Mouse (Mus musculus) heart, embryonic 14.5 days (tissue): ENCODE data around the gene Hcn3. TPM values are rescaled to one million over a fixed set of nuclear protein-coding genes. Genes with fewer than 3 reads are reported as not detected.
"Not testable (repeated sequence)": the region's sequence is repeated elsewhere in the genome, so short reads cannot be mapped to it uniquely, and the experiment has no call there.

Experiments used
- ATAC-seq: fragments of 200-750 bp; cut with Nextera tagmentation; 2 replicates; pipeline ENCODE4 v1.8.0; 2017; ENCODE audit warnings: low read depth, moderate TSS enrichment; ENCODE audit not compliant: insufficient number of reproducible peaks, insufficient read depth, low FRiP score
- H3K27ac ChIP-seq, 2 experiments: fragments of 200-500 bp in 1 of 2; fragments of 300-500 bp in 1 of 2; sonication (generic) in 1 of 2; replicated peaks in 1 of 2; 2 replicates each; pipeline ENCODE4 v1.5.1; 2012 to 2014; ENCODE audit warnings: low read depth in 2 of 2, low read length in 2 of 2, control low read depth in 1 of 2, mild to moderate bottlenecking in 1 of 2, mixed read lengths in 1 of 2; ENCODE audit not compliant: control insufficient read depth in 1 of 2, insufficient read depth in 1 of 2
- H3K27me3 ChIP-seq: fragments of 300-500 bp; sonication (generic); 2 replicates; pipeline ENCODE4 v1.6.1; 2014; ENCODE audit warnings: mild to moderate bottlenecking, low read length, control low read depth; ENCODE audit not compliant: control insufficient read depth, insufficient read depth
- H3K36me3 ChIP-seq: fragments of 300-500 bp; sonication (generic); 2 replicates; pipeline ENCODE4 v1.6.1; 2014; ENCODE audit warnings: mild to moderate bottlenecking, control low read depth, low read length, mixed read lengths; ENCODE audit not compliant: control insufficient read depth, insufficient read depth
- H3K4me1 ChIP-seq, 2 experiments: fragments of 200-500 bp in 1 of 2; fragments of 300-500 bp in 1 of 2; sonication (generic) in 1 of 2; 2 replicates each; pipeline ENCODE4 v1.6.1; 2012 to 2014; ENCODE audit warnings: low read length in 2 of 2, control low read depth in 1 of 2, mixed read lengths in 1 of 2; ENCODE audit not compliant: control insufficient read depth in 2 of 2, insufficient read depth in 2 of 2
- H3K4me2 ChIP-seq: fragments of 300-500 bp; sonication (generic); 2 replicates; pipeline ENCODE4 v1.6.1; 2014; ENCODE audit warnings: mild to moderate bottlenecking, low read length
- H3K4me3 ChIP-seq, 2 experiments: fragments of 200-500 bp in 1 of 2; fragments of 300-500 bp in 1 of 2; sonication (generic) in 1 of 2; 2 replicates each; pipeline ENCODE4 v1.5.1; 2012 to 2014; ENCODE audit warnings: low read length in 2 of 2, mild to moderate bottlenecking in 2 of 2, control low read depth in 1 of 2, low read depth in 1 of 2, moderate library complexity in 1 of 2; ENCODE audit not compliant: control insufficient read depth in 1 of 2, insufficient read depth in 1 of 2
- H3K9ac ChIP-seq: fragments of 300-500 bp; sonication (generic); 2 replicates; pipeline ENCODE4 v1.6.1; 2014; ENCODE audit warnings: mild to moderate bottlenecking, low read length
- H3K9me3 ChIP-seq: fragments of 300-500 bp; sonication (generic); 2 replicates; pipeline ENCODE4 v1.6.1; 2016; ENCODE audit warnings: low read length, control low read depth; ENCODE audit not compliant: control insufficient read depth
- WGBS: fragments of 180-500 bp; shearing (Covaris S2); extraction: QIAGEN DNeasy Blood & Tissue Kit; methylation state at CpG from one replicate; pipeline ENCODE4 v1.1.7; 2014; 5-methylcytosine and 5-hydroxymethylcytosine counted together
- polyA plus RNA-seq: library from polyadenylated mRNA; unstranded; fragments of >200 nt; fragmentation: Nextera tagmentation; extraction: Ambion mirVana; gene quantifications from 2 replicates; pipeline ENCODE4 v1.2.1, GENCODE M21; 2014

Hcn3 gene
- polyA plus RNA-seq, 1 experiment from 2014 or later = 0.27 TPM

- Histone ChIP-seq H3K27ac (peak within 1 kb of the TSS; percentile 77 to 92), H3K36me3 (peaks cover 33% of the 10 kb centered on the region), H3K4me2 (peak within 1 kb of the TSS; percentile 83), H3K4me3 (peak within 1 kb of the TSS; percentile 61 to 63), H3K4me1 (peaks cover 4 to 19% of the 10 kb centered on the region in 2 experiments), H3K9ac (peak within 1 kb of the TSS; percentile 88), H3K27me3 (no peaks in the 10 kb centered on the region), H3K9me3 (no peaks in the 10 kb centered on the region)
- ATAC-seq = peak; percentile 96
- WGBS = under 1% methylated on average over 79 of the region's 79 CpGs
Observed at GRCm38 (mm10) chr3:89164506-89165267, 4.7 kb upstream of the Hcn3 start, which contains the start of gene Clk2. Clk2 (plus strand) TSS chr3:89164795.

DNA sequence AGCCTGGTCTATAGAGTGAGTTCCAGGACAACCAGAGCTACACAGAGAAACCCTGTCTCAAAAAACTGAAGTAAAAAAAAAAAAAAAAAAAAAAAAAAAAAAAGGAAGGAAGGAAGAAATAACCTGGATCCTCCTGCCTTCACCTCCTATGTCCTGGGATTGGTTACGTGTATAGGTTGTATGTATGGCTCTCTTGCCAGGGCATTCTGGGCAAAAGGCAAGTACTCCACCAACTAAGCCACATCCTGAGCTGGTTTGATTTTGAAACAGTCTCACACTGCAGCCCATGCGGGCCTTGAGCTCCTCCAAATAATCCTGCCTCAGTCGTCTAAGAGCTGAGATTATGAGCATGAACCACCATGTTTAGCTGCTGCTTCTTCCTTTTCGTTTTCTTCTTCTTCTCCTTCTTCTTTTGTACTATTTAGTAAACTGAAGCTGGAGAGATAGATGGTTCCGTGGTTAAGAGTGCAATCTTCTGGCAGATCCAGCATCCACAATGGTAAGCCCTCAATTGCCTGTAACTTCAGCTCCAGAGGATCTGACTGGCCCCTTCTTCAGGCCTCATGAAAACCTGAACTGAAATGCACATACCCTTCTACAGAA lies 3.7 kb upstream of the Hcn3 start:
- Histone ChIP-seq H3K9ac (peak overlapping the region; percentile 88), H3K4me3 (peak overlapping the region in 1 of 2 experiments; percentile 61; a peak in 1 of 4 replicates), H3K9me3 (no peaks in the 10 kb centered on the region), H3K27me3 (peaks cover 7% of the 10 kb centered on the region), H3K4me1 (peaks cover 4 to 22% of the 10 kb centered on the region in 2 experiments), H3K27ac (peak overlapping the region in 1 of 2 experiments; percentile 92; a peak in 1 of 4 replicates), H3K36me3 (peaks cover 23% of the 10 kb centered on the region), H3K4me2 (peak overlapping the region; percentile 83)
- WGBS = 70% methylated on average over 5 of the region's 5 CpGs
- ATAC-seq = no peak

DNA sequence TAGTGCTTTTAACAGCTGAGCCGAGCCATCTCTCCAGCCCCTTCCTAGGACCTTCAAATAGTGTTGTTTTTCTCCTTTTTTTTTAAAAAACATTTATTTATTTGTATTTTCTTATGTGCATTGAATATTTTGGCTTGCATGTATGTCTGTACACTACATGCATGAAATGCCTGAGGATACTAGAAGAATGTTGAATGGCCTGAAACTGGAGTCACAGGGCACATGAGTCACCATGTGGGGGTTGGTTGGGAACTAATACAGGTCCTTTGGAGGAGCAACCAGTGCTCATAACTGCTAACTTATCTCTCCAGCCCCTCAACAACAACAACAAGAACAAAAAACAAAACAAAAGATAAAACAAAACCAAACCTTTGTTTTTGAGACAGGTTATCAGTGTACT lies 3.1 kb upstream of the Hcn3 start:
- Histone ChIP-seq H3K27ac (no peak overlapping the region), H3K27me3 (peaks cover 13% of the 10 kb centered on the region), H3K4me3 (no peak overlapping the region), H3K36me3 (peaks cover 17% of the 10 kb centered on the region), H3K9me3 (no peaks in the 10 kb centered on the region), H3K4me2 (no peak overlapping the region), H3K4me1 (peaks cover 4 to 22% of the 10 kb centered on the region in 2 experiments), H3K9ac (no peak overlapping the region)
- WGBS = 64% methylated on average over 1 of the region's 1 CpGs
- no peak for ATAC-seq

DNA sequence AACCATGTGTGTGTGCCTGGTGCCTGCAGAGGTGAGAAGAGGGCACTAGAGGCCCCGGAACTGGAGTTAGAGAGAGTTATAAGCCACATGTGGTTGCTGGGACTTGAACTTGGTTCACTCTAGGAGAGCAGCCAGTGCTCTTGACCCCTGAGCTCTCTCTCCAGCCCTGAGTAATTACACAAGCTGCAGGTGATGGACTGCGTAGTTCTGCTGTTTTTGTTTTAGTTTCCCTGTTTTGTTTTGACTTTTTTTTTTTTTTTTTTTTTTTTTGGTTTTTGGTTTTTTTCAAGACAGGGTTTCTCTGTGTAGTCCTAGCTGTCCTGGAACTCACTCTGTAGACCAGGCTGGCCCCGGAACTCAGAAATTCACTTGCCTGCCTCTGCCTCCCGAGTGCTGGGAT lies 1.8 kb upstream of the Hcn3 start:
- Histone ChIP-seq H3K4me1 (peaks cover 4 to 22% of the 10 kb centered on the region in 2 experiments), H3K36me3 (peaks cover 4% of the 10 kb centered on the region; the same call in 1 of the 2 replicates), H3K4me3 (no peak overlapping the region), H3K27ac (no peak overlapping the region), H3K9me3 (no peaks in the 10 kb centered on the region), H3K4me2 (no peak overlapping the region), H3K27me3 (peaks cover 16% of the 10 kb centered on the region), H3K9ac (no peak overlapping the region)
- 78% methylated on average over 4 of the region's 4 CpGs for WGBS
- ATAC-seq = no peak

DNA sequence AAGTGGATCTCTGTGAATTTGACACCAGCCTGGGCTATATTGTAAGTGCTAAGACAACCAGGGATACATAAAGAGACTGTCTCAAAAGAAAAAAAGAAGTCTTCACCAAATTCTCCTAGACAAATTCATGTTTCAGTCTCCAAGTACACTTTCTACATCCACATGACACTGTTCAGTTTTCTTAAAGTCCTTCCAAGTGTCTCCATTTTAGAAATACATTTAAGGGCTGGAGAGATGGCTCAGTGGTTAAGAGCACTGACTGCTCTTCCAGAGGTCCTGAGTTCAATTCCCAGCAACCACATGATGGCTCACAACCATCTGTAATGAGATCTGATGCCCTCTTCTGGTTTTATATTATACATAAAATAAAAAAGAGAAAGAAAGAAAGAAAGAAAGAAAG lies 1.2 kb upstream of the Hcn3 start:
- H3K36me3 ChIP-seq, H3K9me3 ChIP-seq, H3K4me3 ChIP-seq, H3K4me2 ChIP-seq, H3K27ac ChIP-seq, H3K9ac ChIP-seq, ATAC-seq: not testable (repeated sequence)
- Histone ChIP-seq H3K27me3 (peaks cover 16% of the 10 kb centered on the region), H3K4me1 (peaks cover 4 to 22% of the 10 kb centered on the region in 2 experiments)

- no peak overlapping the region for H3K9ac ChIP-seq
Observed at GRCm38 (mm10) chr3:89159211-89159610, 785 bp downstream of the Hcn3 start.

GRCm38 (mm10) chr3:89158651-89159050 lies 1.3 kb downstream of the Hcn3 start:
- 13% methylated on average over 7 of the region's 7 CpGs for WGBS

More at GRCm38 (mm10) chr3:89159211-89159610, 785 bp downstream of the Hcn3 start:
- H3K36me3 ChIP-seq = no peaks in the 10 kb centered on the region
- no peak overlapping the region for H3K27ac ChIP-seq
- H3K4me1 ChIP-seq = peaks cover 2 to 12% of the 10 kb centered on the region in 2 experiments
- H3K4me2 ChIP-seq = peak overlapping the region; percentile 90
- peaks cover 16% of the 10 kb centered on the region for H3K27me3 ChIP-seq
- peak overlapping the region; percentile 52 for H3K4me3 ChIP-seq
- H3K9me3 ChIP-seq = no peaks in the 10 kb centered on the region
- no peak for ATAC-seq
- WGBS = under 1% methylated on average over 13 of the region's 13 CpGs

More at GRCm38 (mm10) chr3:89158651-89159050, 1.3 kb downstream of the Hcn3 start:
- H3K36me3 ChIP-seq = no peaks in the 10 kb centered on the region
- peaks cover under 1 to 6% of the 10 kb centered on the region in 2 experiments for H3K4me1 ChIP-seq
- H3K4me3 ChIP-seq = no peak overlapping the region
- H3K9ac ChIP-seq = no peak overlapping the region
- H3K4me2 ChIP-seq = no peak overlapping the region
- H3K27ac ChIP-seq = no peak overlapping the region
- ATAC-seq = no peak
- no peaks in the 10 kb centered on the region for H3K9me3 ChIP-seq
- H3K27me3 ChIP-seq = peaks cover 16% of the 10 kb centered on the region
